Mouse (Mus musculus): ENCODE measurements around the gene Exoc2. TPM values are rescaled to one million over a fixed set of nuclear protein-coding genes. Genes with fewer than 3 reads are reported as not detected.

Gene Exoc2
- polyA plus RNA-seq, 1 experiment from 2014 or later, result 13.5 TPM

DNA sequence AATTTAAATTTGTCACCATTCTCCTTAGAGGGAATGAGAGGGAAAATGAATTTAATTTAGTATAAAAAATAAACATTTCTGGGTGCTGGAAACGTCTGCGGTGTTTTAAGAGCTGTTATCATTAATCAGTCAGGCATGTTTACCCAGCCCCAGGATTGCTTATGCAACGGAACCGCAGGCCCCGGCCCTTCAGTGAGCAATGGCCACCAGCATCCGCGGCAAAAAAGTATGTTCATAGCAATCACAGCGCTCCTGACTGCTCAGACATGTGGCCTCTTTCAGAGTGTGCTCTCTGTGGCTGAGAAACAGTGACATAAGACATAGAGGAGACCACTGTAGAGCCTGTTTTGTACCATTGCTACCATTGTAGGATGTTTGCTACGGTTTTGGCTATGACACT, 16.3 kb upstream of the Exoc2 start:
- H3K4me2 ChIP-seq, result no peak overlapping the region
- H3K27me3 ChIP-seq, result peaks cover 53% of the 10 kb centered on the region
- no peaks in the 10 kb centered on the region for H3K9me3 ChIP-seq (replicated peaks)
- peaks cover 9% of the 10 kb centered on the region for H3K4me1 ChIP-seq (replicated peaks)
- DNase-seq (no peak), ATAC-seq (ENCODE audit: low read depth) (no peak)
- H3K9ac ChIP-seq, result no peak overlapping the region
- H3K27ac ChIP-seq, result no peak overlapping the region
- 60% methylated on average over 9 of the region's 9 CpGs for WGBS (ENCODE audit: insufficient replicate concordance)
- no peak overlapping the region for H3K4me3 ChIP-seq (replicated peaks)
- no peaks in the 10 kb centered on the region for H3K36me3 ChIP-seq

DNA sequence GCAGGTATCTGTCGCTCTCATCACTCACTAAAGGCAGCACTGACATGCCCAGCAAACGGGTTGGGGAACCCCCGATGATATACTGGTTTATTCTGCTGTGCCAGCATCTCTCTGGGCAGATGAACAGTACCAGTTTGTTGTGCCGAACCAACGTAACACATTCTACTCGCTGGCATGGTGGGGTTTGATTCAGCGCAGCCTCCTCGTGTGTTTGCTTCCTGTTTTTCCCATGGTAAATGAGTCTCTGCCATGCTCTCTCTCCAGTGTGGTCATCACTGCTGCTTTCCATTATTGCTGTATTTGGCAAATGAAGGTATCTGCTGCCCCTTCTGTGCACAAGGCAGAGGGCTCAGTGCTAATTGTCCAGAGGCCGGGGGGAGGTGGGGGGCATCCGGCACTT, 15.8 kb upstream of the Exoc2 start:
- Histone ChIP-seq H3K4me2 (no peak overlapping the region), H3K9ac (no peak overlapping the region), H3K36me3 (no peaks in the 10 kb centered on the region), H3K27ac (no peak overlapping the region), H3K4me3 (replicated peaks) (no peak overlapping the region), H3K9me3 (replicated peaks) (no peaks in the 10 kb centered on the region), H3K4me1 (replicated peaks) (peaks cover 9% of the 10 kb centered on the region), H3K27me3 (peaks cover 58% of the 10 kb centered on the region)
- WGBS (ENCODE audit: insufficient replicate concordance), result 68% methylated on average over 10 of the region's 10 CpGs
- DNase-seq (no peak), ATAC-seq (ENCODE audit: low read depth) (no peak)

DNA sequence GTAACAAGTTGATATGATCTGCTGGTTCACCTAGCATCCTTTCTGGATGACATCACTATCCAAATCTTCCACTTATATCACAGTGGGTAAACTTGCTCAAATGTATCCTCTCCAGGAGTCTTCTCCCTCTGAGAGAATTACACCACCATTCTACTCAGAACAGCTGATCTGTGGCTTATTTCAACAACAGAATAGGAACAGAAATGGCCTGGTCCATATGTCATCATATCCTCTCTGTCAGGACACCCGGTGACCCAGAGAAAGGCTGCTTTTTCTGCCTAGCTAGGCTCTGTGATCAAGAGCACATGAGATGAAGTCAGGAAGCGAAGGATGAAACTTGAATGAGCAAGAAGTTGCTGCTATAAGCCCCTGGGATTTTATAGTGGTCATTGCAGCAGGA, 13.8 kb upstream of the Exoc2 start:
- WGBS (ENCODE audit: insufficient replicate concordance), result 45% methylated on average over 2 of the region's 2 CpGs
- no peaks in the 10 kb centered on the region for H3K36me3 ChIP-seq
- H3K4me2 ChIP-seq, result no peak overlapping the region
- no peak for ATAC-seq (ENCODE audit: low read depth)
- no peaks in the 10 kb centered on the region for H3K9me3 ChIP-seq (replicated peaks)
- no peak overlapping the region for H3K27ac ChIP-seq
- no peak overlapping the region for H3K4me3 ChIP-seq (replicated peaks)
- H3K27me3 ChIP-seq, result peaks cover 59% of the 10 kb centered on the region
- DNase-seq, result no peak
- H3K9ac ChIP-seq, result no peak overlapping the region
- H3K4me1 ChIP-seq (replicated peaks), result peaks cover 9% of the 10 kb centered on the region

DNA sequence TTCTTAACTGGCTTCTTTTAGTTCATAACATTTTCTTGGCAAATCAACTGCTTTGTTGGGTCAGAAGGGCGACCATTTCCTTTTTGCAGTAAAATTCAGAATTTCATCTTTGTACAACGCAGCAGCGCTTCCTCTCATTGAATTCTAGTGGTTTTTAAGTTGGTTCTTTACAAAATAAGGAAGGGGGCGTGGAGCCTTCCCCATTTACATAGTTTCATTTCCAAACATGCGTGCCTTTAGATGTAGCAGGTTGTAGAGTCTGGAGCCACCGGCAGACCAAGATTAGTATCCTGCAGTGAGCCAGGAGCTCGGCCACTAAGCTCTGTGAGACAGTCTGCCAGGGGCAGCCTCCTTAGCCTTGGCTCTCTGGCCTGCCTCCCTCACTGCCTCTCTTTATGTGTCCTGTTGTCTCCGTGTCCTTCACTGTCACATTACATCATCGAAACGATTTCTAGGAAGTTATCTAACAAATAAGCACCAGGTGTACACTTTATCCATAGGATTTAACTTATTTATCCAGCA, 13.1 kb upstream of the Exoc2 start:
- Histone ChIP-seq H3K4me1 (replicated peaks) (peaks cover 9% of the 10 kb centered on the region), H3K27ac (no peak overlapping the region), H3K27me3 (peaks cover 56% of the 10 kb centered on the region), H3K9ac (no peak overlapping the region), H3K4me2 (no peak overlapping the region), H3K4me3 (replicated peaks) (no peak overlapping the region), H3K36me3 (no peaks in the 10 kb centered on the region), H3K9me3 (replicated peaks) (no peaks in the 10 kb centered on the region)
- ATAC-seq (ENCODE audit: low read depth) (no peak), DNase-seq (no peak)
- 50% methylated on average over 10 of the region's 10 CpGs for WGBS (ENCODE audit: insufficient replicate concordance)

DNA sequence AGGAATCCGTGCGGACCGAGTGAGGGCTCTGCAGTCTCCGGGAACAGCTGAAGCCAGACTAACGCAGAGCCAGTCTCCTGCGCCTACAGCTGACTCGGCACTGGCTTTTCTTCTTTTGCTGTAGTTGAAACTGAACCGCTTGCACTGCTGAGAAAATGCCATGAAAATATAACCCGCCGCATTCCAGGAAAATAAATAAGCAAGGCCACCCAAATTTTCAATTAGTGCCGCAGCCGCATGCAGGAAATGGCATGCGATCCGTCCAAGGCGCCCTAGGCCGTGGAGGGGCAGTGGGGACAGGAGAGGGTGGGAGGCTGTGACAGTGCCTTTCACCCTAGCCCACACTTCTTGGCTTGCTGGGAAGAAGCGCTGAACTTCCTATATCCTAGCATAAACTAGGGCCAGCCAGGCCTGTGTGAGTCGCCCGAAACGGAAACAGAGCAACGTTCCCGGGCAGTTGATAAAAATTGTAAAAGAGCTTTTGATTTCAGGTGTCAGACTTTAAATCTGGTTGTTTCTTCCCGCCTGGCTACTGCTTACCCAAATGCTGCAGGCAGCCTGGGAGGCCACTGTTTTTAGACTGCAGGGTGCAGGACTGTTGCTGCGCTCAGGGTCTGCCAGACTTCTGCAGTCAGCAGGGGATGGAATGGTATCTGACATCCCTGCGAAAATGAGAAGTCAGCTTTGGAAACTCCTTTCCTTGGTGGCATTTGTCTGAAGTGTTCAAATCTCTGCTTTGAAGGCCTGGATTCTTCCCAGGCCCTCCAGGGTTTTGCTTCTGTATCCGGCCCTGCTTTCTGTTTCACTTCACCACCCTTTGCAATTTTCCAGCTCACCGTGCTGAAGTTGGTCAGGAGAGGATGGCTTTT, 11.9 kb upstream of the Exoc2 start:
- no peaks in the 10 kb centered on the region for H3K36me3 ChIP-seq
- DNase-seq, result no peak
- peaks cover 47% of the 10 kb centered on the region for H3K27me3 ChIP-seq
- 17% methylated on average over 27 of the region's 27 CpGs for WGBS (ENCODE audit: insufficient replicate concordance)
- H3K27ac ChIP-seq, result no peak overlapping the region
- ATAC-seq (ENCODE audit: low read depth), result no peak
- H3K4me2 ChIP-seq, result peak overlapping the region; percentile 65
- H3K9me3 ChIP-seq (replicated peaks), result no peaks in the 10 kb centered on the region
- peak overlapping the region; percentile 47 for H3K4me3 ChIP-seq (replicated peaks)
- H3K4me1 ChIP-seq (replicated peaks), result peaks cover 9% of the 10 kb centered on the region
- no peak overlapping the region for H3K9ac ChIP-seq

DNA sequence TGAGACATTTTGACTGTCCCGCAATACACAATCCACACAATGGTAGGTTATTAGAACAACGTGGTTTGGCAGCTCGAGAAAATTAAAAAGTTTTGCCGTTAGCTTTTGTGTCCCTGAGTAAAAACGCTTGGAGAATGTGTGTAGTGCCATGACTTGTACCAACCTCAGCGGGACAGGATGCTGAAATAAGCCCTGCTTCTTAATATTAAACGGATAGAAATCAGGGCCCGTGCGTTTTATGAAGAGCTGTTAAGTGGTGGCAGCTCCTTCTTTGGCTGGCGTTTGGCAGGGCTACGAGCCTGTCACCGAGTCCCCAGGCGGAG, 11.3 kb upstream of the Exoc2 start:
- Histone ChIP-seq H3K9ac (no peak overlapping the region), H3K27ac (no peak overlapping the region), H3K4me3 (replicated peaks) (peak overlapping the region; percentile 47), H3K9me3 (replicated peaks) (no peaks in the 10 kb centered on the region), H3K4me1 (replicated peaks) (peaks cover 9% of the 10 kb centered on the region), H3K4me2 (peak overlapping the region; percentile 65), H3K36me3 (no peaks in the 10 kb centered on the region), H3K27me3 (peaks cover 44% of the 10 kb centered on the region)
- no peak for DNase-seq
- no peak for ATAC-seq (ENCODE audit: low read depth)
- WGBS (ENCODE audit: insufficient replicate concordance), result 20% methylated on average over 13 of the region's 13 CpGs

DNA sequence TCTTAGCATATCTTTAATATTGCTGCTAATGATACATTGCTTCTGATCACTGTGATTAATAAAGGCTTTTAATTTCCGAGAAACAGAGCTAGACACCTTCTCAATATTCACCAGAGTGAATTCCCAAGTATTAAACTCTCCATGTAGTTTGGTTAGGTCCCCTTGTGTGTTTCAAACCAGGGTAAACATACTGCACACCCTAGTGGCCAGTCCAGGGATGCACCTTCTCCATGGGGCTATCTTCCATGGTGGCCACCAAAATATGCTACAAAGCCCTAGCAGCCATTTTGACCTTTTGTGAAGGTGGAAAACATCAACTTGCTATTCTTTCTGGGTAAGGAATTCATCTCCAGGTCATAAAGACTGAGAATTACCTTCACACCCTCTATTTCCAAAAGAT, 7.8 kb upstream of the Exoc2 start:
- no peak overlapping the region for H3K27ac ChIP-seq
- no peak overlapping the region for H3K9ac ChIP-seq
- peak; percentile 28 for DNase-seq
- H3K27me3 ChIP-seq, result peaks cover 25% of the 10 kb centered on the region
- H3K36me3 ChIP-seq, result no peaks in the 10 kb centered on the region
- 0 out of 2 replicates have a peak, but pooled peaks have one; percentile 45 for ATAC-seq (ENCODE audit: low read depth)
- WGBS (ENCODE audit: insufficient replicate concordance), result 12% methylated on average over 1 of the region's 1 CpGs
- H3K9me3 ChIP-seq (replicated peaks), result no peaks in the 10 kb centered on the region
- H3K4me2 ChIP-seq, result no peak overlapping the region
- H3K4me1 ChIP-seq (replicated peaks), result peaks cover 9% of the 10 kb centered on the region
- no peak overlapping the region for H3K4me3 ChIP-seq (replicated peaks)

DNA sequence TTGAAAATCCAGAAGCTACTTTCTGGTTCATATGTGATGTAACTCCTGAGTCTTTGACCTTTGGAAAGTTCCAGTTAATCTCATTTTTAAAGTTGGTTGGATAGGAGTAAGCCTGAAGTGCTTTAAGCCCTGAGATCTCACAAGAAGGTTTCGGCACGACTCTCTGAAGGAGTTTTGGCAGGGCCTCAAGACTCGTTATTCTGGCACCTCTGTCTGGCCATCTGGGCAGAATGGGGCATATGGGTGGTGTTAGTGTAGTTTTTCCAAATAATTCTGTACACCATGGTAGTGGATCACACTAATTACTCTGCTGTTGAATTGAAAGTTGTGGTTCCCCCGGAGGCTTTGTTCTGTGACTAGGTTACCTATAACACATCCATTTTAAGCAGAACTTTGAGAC, 4.3 kb upstream of the Exoc2 start:
- 61% methylated on average over 4 of the region's 4 CpGs for WGBS (ENCODE audit: insufficient replicate concordance)
- Histone ChIP-seq H3K27ac (no peak overlapping the region), H3K27me3 (0 out of 2 replicates have a peak, but pooled peaks cover 3% of the 10 kb centered on the region)

DNA sequence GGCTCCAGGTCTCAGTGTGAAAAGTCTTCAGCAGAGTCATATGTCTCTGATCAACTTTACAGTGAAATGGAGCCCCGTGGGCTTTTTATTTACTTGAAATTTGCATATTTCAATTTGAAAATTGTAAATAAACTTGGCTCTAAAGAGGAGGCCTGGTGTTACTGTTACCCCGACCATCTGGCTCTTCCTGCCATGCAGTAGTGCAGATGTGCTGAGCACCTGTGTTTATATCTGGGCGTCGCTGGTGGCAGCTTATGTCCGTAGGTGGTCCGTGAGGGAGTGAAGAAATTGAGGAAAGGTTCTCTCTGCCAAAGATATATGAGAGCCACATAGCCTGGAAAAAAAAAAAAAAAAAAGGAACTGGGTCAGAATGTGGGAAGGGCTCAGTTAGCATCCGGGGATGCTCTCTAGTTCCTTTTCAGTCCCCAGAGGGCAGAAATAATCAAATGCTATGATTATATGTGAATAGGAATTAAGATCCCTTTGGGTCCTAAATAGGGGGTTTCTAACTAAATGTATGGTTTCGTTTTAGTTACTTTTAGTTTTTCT, 2.7 kb upstream of the Exoc2 start:
- Histone ChIP-seq H3K36me3 (no peaks in the 10 kb centered on the region), H3K9ac (no peak overlapping the region), H3K4me3 (replicated peaks) (no peak overlapping the region), H3K4me2 (no peak overlapping the region), H3K27me3 (no peaks in the 10 kb centered on the region), H3K9me3 (replicated peaks) (no peaks in the 10 kb centered on the region), H3K4me1 (replicated peaks) (peaks cover 20% of the 10 kb centered on the region), H3K27ac (no peak overlapping the region)
- ATAC-seq (ENCODE audit: low read depth) (no peak), DNase-seq (no peak)
- WGBS (ENCODE audit: insufficient replicate concordance), result 44% methylated on average over 8 of the region's 8 CpGs

More for the DNA sequence above, 4.3 kb upstream of the Exoc2 start:
- no peak overlapping the region for H3K9ac ChIP-seq
- peaks cover 9% of the 10 kb centered on the region; the same call in 1 of the 2 replicates for H3K4me1 ChIP-seq (replicated peaks)
- no peak overlapping the region for H3K4me3 ChIP-seq (replicated peaks)
- ATAC-seq (ENCODE audit: low read depth) (no peak), DNase-seq (no peak)
- H3K4me2 ChIP-seq, result no peak overlapping the region
- no peaks in the 10 kb centered on the region for H3K9me3 ChIP-seq (replicated peaks)
- no peaks in the 10 kb centered on the region for H3K36me3 ChIP-seq

DNA sequence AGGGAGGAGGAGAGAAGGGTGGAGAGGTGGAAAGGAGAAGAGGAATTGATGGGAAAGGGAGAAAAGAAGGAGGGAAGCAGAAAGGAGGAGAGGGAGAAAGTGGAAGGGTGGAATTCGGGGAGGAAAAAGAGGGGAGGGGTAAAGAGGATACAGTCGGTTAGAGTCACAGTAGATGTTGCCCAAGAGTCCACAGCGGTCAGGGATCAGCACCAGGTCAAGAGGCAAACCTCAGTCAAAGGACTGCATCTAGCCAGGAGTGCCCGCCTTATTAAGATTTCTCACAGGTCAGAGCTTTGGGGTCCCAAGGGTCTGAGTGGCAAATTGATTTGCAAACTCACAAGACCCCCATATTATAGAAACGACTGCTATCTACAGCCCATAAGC, 346 bp upstream of the Exoc2 start:
- H3K4me1 ChIP-seq (replicated peaks), result peaks cover 38% of the 10 kb centered on the region
- peak overlapping the region; percentile 82 for H3K4me3 ChIP-seq (replicated peaks)
- H3K27me3 ChIP-seq, result no peaks in the 10 kb centered on the region
- no peak for DNase-seq
- peak; percentile 27 for ATAC-seq (ENCODE audit: low read depth)
- no peak overlapping the region for H3K27ac ChIP-seq
- H3K9me3 ChIP-seq (replicated peaks), result no peaks in the 10 kb centered on the region
- H3K4me2 ChIP-seq, result peak overlapping the region; percentile 72
- no peaks in the 10 kb centered on the region for H3K36me3 ChIP-seq
- peak overlapping the region; percentile 90 for H3K9ac ChIP-seq
- 20% methylated on average over 5 of the region's 5 CpGs for WGBS (ENCODE audit: insufficient replicate concordance)

DNA sequence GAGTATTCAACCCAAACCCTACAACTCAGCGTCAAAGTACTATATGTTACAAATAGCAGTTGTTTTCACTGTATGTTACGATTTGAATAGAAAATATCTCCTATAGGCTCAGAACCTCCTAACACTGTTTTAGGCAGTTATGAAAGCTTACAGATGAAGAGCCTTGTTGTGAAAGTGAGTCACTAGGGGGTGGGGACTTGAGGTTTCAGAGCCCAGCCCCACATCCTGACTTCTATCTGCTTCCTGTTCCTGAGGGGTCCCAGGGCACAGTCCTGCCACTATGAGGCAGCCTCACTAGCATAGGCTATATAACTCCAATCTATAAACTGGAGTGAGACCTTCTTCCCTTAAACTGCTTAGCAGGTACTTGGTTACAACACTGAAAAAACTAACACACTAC, 1.8 kb downstream of the Exoc2 start:
- WGBS (ENCODE audit: insufficient replicate concordance), result 46% methylated on average over 2 of the region's 2 CpGs
- DNase-seq, result no peak
- peak overlapping the region; percentile 37 for H3K4me2 ChIP-seq

More for the DNA sequence above, 1.8 kb downstream of the Exoc2 start:
- peaks cover 51% of the 10 kb centered on the region for H3K4me1 ChIP-seq (replicated peaks)
- no peak overlapping the region for H3K4me3 ChIP-seq (replicated peaks)
- ATAC-seq (ENCODE audit: low read depth), result peak; percentile 30; the same call in 1 of the 2 replicates
- H3K36me3 ChIP-seq, result no peaks in the 10 kb centered on the region
- H3K27ac ChIP-seq, result peak overlapping the region; percentile 30; the same call in 1 of the 2 replicates
- H3K9me3 ChIP-seq (replicated peaks), result no peaks in the 10 kb centered on the region
- H3K9ac ChIP-seq, result 0 out of 2 replicates have a peak overlapping the region, but pooled peaks have one; percentile 23
- H3K27me3 ChIP-seq, result no peaks in the 10 kb centered on the region

Data from liver, embryonic 13.5 days (tissue).